Mouse (Mus musculus) gastrocnemius, adult 8-10 months (tissue): ENCODE results near the gene Shf. TPM values are rescaled to one million over a fixed set of nuclear protein-coding genes. Genes with fewer than 3 reads are reported as not detected.

Experiments used
- DNase-seq, 2 experiments: peaks; one replicate each; pipeline ENCODE4 v3.0.0; 2022; ENCODE audit warnings: low spot score in 2 of 2
- total RNA-seq, 4 experiments: library from RNA; stranded (reverse); gene quantifications; 2 replicates each; pipeline ENCODE4 v1.2.4; 2022

Gene Shf
- total RNA-seq, 4 experiments from 2014 or later = 1.3 to 1.9 (median 1.4) TPM

- no peak for DNase-seq
These were observed 64.4 kb downstream of the Shf start for GRCm38 (mm10) chr2:122304544-122304943.

GRCm38 (mm10) chr2:122302574-122303241, 66.3 kb downstream of the Shf start:
- DNase-seq = no peak

GRCm38 (mm10) chr2:122301921-122302573, 66.9 kb downstream of the Shf start:
- no peak for DNase-seq

- no peak for DNase-seq
These were observed 67.7 kb downstream of the Shf start for GRCm38 (mm10) chr2:122301081-122301920.

- no peak for DNase-seq
These were observed 68.3 kb downstream of the Shf start for GRCm38 (mm10) chr2:122300656-122301020.

- DNase-seq = no peak
These were observed 68.9 kb downstream of the Shf start for GRCm38 (mm10) chr2:122299911-122300655.

Other genes with a start within 250 kb of the Shf start
- gene B2m, start 221.5 kb downstream of the Shf start, total RNA-seq = 100 to 1,000 TPM in 1 of 4 experiments, 10 to 100 TPM in 3; 54.2 to 107 (median 77.1) TPM
- gene Trim69, start 208.5 kb downstream of the Shf start, total RNA-seq = not detected
- not detected for gene Patl2, start 183.0 kb downstream of the Shf start, total RNA-seq
- gene Terb2, start 182.9 kb downstream of the Shf start, total RNA-seq = not detected
- 10 to 100 TPM; 63.0 to 69.8 (median 66.5) TPM for gene Sord, start 134.4 kb downstream of the Shf start, total RNA-seq
- gene Duox2, start 70.7 kb downstream of the Shf start, total RNA-seq = under 1 TPM in 3 of 4 experiments, not detected in 1; 0.07 to 0.24 (median 0.18) TPM
- not detected for gene Duoxa2, start 70.3 kb downstream of the Shf start, total RNA-seq
- gene Duoxa1, start 55.4 kb downstream of the Shf start, total RNA-seq = under 1 TPM in 3 of 4 experiments, not detected in 1; 0.48 to 0.63 (median 0.62) TPM
- gene Duox1, start 53.5 kb downstream of the Shf start, total RNA-seq = under 1 TPM; 0.19 to 0.38 (median 0.29) TPM
- 1 to 10 TPM; 4.6 to 5.7 (median 5.2) TPM for gene Slc28a2, start 57.3 kb upstream of the Shf start, total RNA-seq
- under 1 TPM in 2 of 4 experiments, not detected in 2; 0.10 to 0.13 TPM for gene Gm14085, start 115.8 kb upstream of the Shf start, total RNA-seq
- gene Gatm, start 242.1 kb upstream of the Shf start, total RNA-seq = 1 to 10 TPM; 2.4 to 4.4 (median 3.9) TPM